Mouse (Mus musculus) erythroblast, embryonic 14.5 days (primary cell): ENCODE measurements around the gene Slc1a3.

ENCODE experiments used
- GATA1 ChIP-seq: IDR thresholded peaks from 2 replicates; pipeline ENCODE4 v1.6.1; 2012; ENCODE audit warnings: low read length, inconsistent platforms, mixed read lengths
- TAL1 ChIP-seq: IDR thresholded peaks from 3 replicates; pipeline ENCODE4 v1.6.1; 2012; ENCODE audit warnings: low read length, inconsistent platforms, mixed read lengths

DNA sequence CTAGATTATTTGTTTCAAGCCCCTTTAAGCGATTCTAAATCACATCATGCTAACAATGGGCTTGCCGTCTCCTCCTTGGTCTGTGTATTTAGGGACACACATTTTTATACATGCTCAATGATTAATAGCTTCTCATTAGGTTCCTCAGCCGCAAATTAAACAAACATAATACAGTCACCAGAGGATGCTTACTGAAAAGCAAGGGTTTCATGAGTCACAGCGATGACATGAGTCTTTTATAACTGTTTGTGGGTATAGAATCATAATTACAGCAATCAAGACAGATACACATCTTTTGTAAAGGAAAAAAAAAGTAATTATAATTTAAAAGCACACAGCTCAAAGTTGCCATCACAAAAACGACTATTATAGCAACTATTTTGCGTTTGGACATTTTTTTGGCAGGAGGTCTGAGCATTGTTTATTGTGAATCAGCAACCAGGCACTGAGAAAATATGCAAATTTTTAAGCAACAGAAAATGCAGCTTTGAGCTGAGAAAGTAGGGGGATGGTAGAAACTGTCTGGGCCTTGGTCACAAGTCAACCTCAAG lies 6.5 kb upstream of the Slc1a3 start:
- TF ChIP-seq TAL1 (no peak), GATA1 (no peak)
